Mouse (Mus musculus) CH12.LX (cell line): ENCODE measurements around the gene Rgs19.

Experiments used
- CTCF ChIP-seq, 2 experiments: IDR thresholded peaks in 1 of 2; conservative IDR thresholded peaks in 1 of 2; 2 replicates each; pipeline ENCODE4 v1.5.1; 2011 to 2012; ENCODE audit warnings: low read depth in 2 of 2, low read length in 2 of 2, improper control_type of control experiment in 1 of 2, inconsistent platforms in 1 of 2, mild to moderate bottlenecking in 1 of 2, moderate library complexity in 1 of 2
- EP300 ChIP-seq: IDR thresholded peaks from 2 replicates; pipeline ENCODE4 v1.6.1; 2011; ENCODE audit warnings: low read length, improper control_type of control experiment
- HCFC1 ChIP-seq: IDR thresholded peaks from 2 replicates; pipeline ENCODE4 v1.6.1; 2012; ENCODE audit warnings: low read depth, mild to moderate bottlenecking, inconsistent platforms, low read length, improper control_type of control experiment
- JUN ChIP-seq: IDR thresholded peaks from 2 replicates; pipeline ENCODE4 v1.6.1; 2011; ENCODE audit warnings: low read depth, mild to moderate bottlenecking, low read length, improper control_type of control experiment, moderate library complexity; ENCODE audit not compliant: insufficient read depth
- MYC ChIP-seq: IDR thresholded peaks from 2 replicates; pipeline ENCODE4 v1.6.1; 2011; ENCODE audit warnings: low read depth, mild to moderate bottlenecking, improper control_type of control experiment, low read length
- NELFE ChIP-seq: IDR thresholded peaks from 2 replicates; pipeline ENCODE4 v1.6.1; 2011; ENCODE audit warnings: low read depth, low read length, improper control_type of control experiment
- NRF1 ChIP-seq: IDR thresholded peaks from 2 replicates; pipeline ENCODE4 v1.6.1; 2014; ENCODE audit warnings: low read depth, mild to moderate bottlenecking, inconsistent platforms, low read length, improper control_type of control experiment, moderate library complexity
- PAX5 ChIP-seq: IDR thresholded peaks from 2 replicates; pipeline ENCODE4 v1.6.1; 2012; ENCODE audit warnings: low read length, inconsistent platforms, mixed read lengths
- POLR2A ChIP-seq: IDR thresholded peaks from 2 replicates; pipeline ENCODE4 v1.6.1; 2011; ENCODE audit warnings: low read depth, mild to moderate bottlenecking, improper control_type of control experiment, low read length
- RAD21 ChIP-seq: IDR thresholded peaks from 2 replicates; pipeline ENCODE4 v1.6.1; 2011; ENCODE audit warnings: low read depth, mild to moderate bottlenecking, low read length, improper control_type of control experiment, moderate library complexity
- SIN3A ChIP-seq: IDR thresholded peaks from 2 replicates; pipeline ENCODE4 v1.6.1; 2012; ENCODE audit warnings: low read length, improper control_type of control experiment, inconsistent platforms
- ZC3H11A ChIP-seq: IDR thresholded peaks from 2 replicates; pipeline ENCODE4 v1.6.1; 2012; ENCODE audit warnings: low read depth, mild to moderate bottlenecking, inconsistent platforms, low read length, improper control_type of control experiment

DNA sequence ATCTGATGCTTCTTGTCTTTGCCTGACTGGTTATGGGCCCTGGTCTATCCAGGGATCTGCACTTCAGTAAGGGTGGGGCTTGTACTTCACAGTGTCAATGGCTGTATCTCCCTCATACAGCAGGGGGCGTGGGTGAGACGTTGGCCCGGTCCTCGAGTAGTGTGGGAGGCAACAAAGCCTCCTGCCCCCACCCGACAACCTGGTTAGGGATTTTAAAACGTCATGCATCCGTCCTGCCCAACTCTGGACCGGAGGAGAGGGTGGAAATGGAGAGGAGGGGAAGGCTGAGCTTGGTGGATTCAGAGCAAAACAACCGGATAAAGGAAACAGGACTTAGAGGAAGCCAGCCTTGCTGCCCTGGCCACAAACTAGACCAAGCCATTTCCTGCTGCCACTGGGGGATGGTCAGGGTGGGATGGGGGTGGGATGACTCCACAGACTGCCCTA, 34.1 kb downstream of the Rgs19 start:
- TF ChIP-seq ZC3H11A = 0 out of 2 replicates have a peak, but pooled peaks have one; percentile 20
- TF ChIP-seq EP300 = no peak
- no peak for TF ChIP-seq POLR2A
- 0 out of 2 replicates have a peak, but pooled peaks have one; percentile 15 for TF ChIP-seq NRF1
- peak; percentile 45 to 81 for TF ChIP-seq CTCF (conservative IDR thresholded peaks at IDR 0.05 in 1 of 2, IDR thresholded peaks at IDR 0.05 in 1 of 2; ENCODE audit: low read depth in 2 of 2, low read length in 2 of 2)
- no peak for TF ChIP-seq SIN3A
- no peak for TF ChIP-seq PAX5
- TF ChIP-seq NELFE = peak; percentile 30; the same call in 1 of the 2 replicates
- TF ChIP-seq MYC = no peak
- no peak for TF ChIP-seq HCFC1
- no peak for TF ChIP-seq JUN
- peak; percentile 61 for TF ChIP-seq RAD21
